Mouse (Mus musculus): ENCODE results near the gene Slc25a22.
"Not testable (repeated sequence)": the region's sequence is repeated elsewhere in the genome, so short reads cannot be mapped to it uniquely, and the experiment has no call there.

Gene Slc25a22

GRCm38 (mm10) chr7:141413809-141414584, 23.7 kb downstream of the Slc25a22 start, which contains the start of gene Gatd1:
Gatd1 (minus strand) TSS chr7:141414136.
- peak; percentile 100 for DNase-seq (ENCODE audit: low read depth, low spot score)

GRCm38 (mm10) chr7:141413331-141413730, 24.4 kb downstream of the Slc25a22 start:
- no peak for DNase-seq (ENCODE audit: low read depth, low spot score)

- DNase-seq (ENCODE audit: low read depth, low spot score): no peak
These were observed 26.0 kb downstream of the Slc25a22 start for GRCm38 (mm10) chr7:141411667-141412066.

- DNase-seq (ENCODE audit: low read depth, low spot score): no peak
These were observed 27.1 kb downstream of the Slc25a22 start for GRCm38 (mm10) chr7:141410631-141411030.

- DNase-seq (ENCODE audit: low read depth, low spot score): peak; percentile 88
These were observed 28.9 kb downstream of the Slc25a22 start for GRCm38 (mm10) chr7:141408833-141409232.

- not testable (repeated sequence) for DNase-seq (ENCODE audit: low read depth, low spot score)
These were observed 30.0 kb downstream of the Slc25a22 start for GRCm38 (mm10) chr7:141407670-141408069.

GRCm38 (mm10) chr7:141405466-141405865, 32.2 kb downstream of the Slc25a22 start:
- no peak for DNase-seq (ENCODE audit: low read depth, low spot score)

GRCm38 (mm10) chr7:141403305-141403704, 34.4 kb downstream of the Slc25a22 start:
- peak; percentile 80 for DNase-seq (ENCODE audit: low read depth, low spot score)

GRCm38 (mm10) chr7:141395348-141395747, 42.3 kb downstream of the Slc25a22 start:
- no peak for DNase-seq (ENCODE audit: low read depth, low spot score)

- DNase-seq (ENCODE audit: low read depth, low spot score): peak; percentile 86
These were observed 42.9 kb downstream of the Slc25a22 start for GRCm38 (mm10) chr7:141394771-141395170.

- DNase-seq (ENCODE audit: low read depth, low spot score): no peak
These were observed 43.5 kb downstream of the Slc25a22 start for GRCm38 (mm10) chr7:141394158-141394557.

- peak; percentile 20 for DNase-seq (ENCODE audit: low read depth, low spot score)
These were observed 45.0 kb downstream of the Slc25a22 start for GRCm38 (mm10) chr7:141392552-141393222.

- peak; percentile 96 for DNase-seq (ENCODE audit: low read depth, low spot score)
These were observed 45.8 kb downstream of the Slc25a22 start, which contains the start of gene Taldo1 for GRCm38 (mm10) chr7:141391625-141392551. Taldo1 (plus strand) TSS chr7:141392199.

GRCm38 (mm10) chr7:141390326-141391259, 47.1 kb downstream of the Slc25a22 start:
- DNase-seq (ENCODE audit: low read depth, low spot score): no peak

GRCm38 (mm10) chr7:141388487-141389109, 49.1 kb downstream of the Slc25a22 start:
- no peak for DNase-seq (ENCODE audit: low read depth, low spot score)

- no peak for DNase-seq (ENCODE audit: low read depth, low spot score)
These were observed 49.7 kb downstream of the Slc25a22 start for GRCm38 (mm10) chr7:141387807-141388486.

- no peak for DNase-seq (ENCODE audit: low read depth, low spot score)
These were observed 56.4 kb downstream of the Slc25a22 start for GRCm38 (mm10) chr7:141381068-141381835.

All from CD4-positive, CD25-positive, alpha-beta regulatory T cell, adult 2 months (primary cell).